Mouse (Mus musculus): ENCODE data around the gene Tex13b. TPM values are rescaled to one million over a fixed set of nuclear protein-coding genes. Genes with fewer than 3 reads are reported as not detected.
"Not testable (repeated sequence)": the region's sequence is repeated elsewhere in the genome, so short reads cannot be mapped to it uniquely, and the experiment has no call there.

The Tex13b gene
- not detected in 2 replicates for polyA plus RNA-seq (2015; fragmentation: Nextera tagmentation; extraction: Ambion mirVana)

GRCm38 (mm10) chrX:140813312-140814006 is at the start of gene Tex13b:
Tex13b (minus strand) TSS chrX:140813433.
- Histone ChIP-seq H3K36me3 (no peaks in the 10 kb centered on the region), H3K9me3 (no peaks in the 10 kb centered on the region), H3K4me1 (no peaks in the 10 kb centered on the region), H3K27me3 (no peaks in the 10 kb centered on the region), H3K4me2 (replicated peaks) (no peak within 1 kb of the TSS), H3K4me3 (no peak within 1 kb of the TSS), H3K9ac (replicated peaks) (no peak within 1 kb of the TSS), H3K27ac (replicated peaks) (no peak within 1 kb of the TSS)
- no peak for ATAC-seq (replicated peaks)
- 96% methylated on average over 22 of the region's 22 CpGs for WGBS

- no peak overlapping the region for H3K4me3 ChIP-seq
- 91% methylated on average over 6 of the region's 6 CpGs for WGBS
- no peak overlapping the region for H3K27ac ChIP-seq (replicated peaks)
- no peaks in the 10 kb centered on the region for H3K4me1 ChIP-seq
- ATAC-seq (replicated peaks), result no peak
- H3K36me3 ChIP-seq, result no peaks in the 10 kb centered on the region
- no peaks in the 10 kb centered on the region for H3K27me3 ChIP-seq
- H3K4me2 ChIP-seq (replicated peaks), result no peak overlapping the region
- no peaks in the 10 kb centered on the region for H3K9me3 ChIP-seq
- H3K9ac ChIP-seq (replicated peaks), result no peak overlapping the region
Measured at GRCm38 (mm10) chrX:140862760-140863159, 49.5 kb upstream of the Tex13b start.

GRCm38 (mm10) chrX:140857445-140857844 is 44.2 kb upstream of the Tex13b start:
- no peak for ATAC-seq (replicated peaks)
- H3K9ac ChIP-seq (replicated peaks), result no peak overlapping the region
- WGBS, result 38% methylated on average over 2 of the region's 2 CpGs
- no peaks in the 10 kb centered on the region for H3K9me3 ChIP-seq
- no peak overlapping the region for H3K4me2 ChIP-seq (replicated peaks)
- no peaks in the 10 kb centered on the region for H3K36me3 ChIP-seq
- no peak overlapping the region for H3K4me3 ChIP-seq
- H3K27ac ChIP-seq (replicated peaks), result no peak overlapping the region
- no peaks in the 10 kb centered on the region for H3K4me1 ChIP-seq
- H3K27me3 ChIP-seq, result no peaks in the 10 kb centered on the region

GRCm38 (mm10) chrX:140857040-140857439 is 43.8 kb upstream of the Tex13b start:
- not testable (repeated sequence) for H3K4me1 ChIP-seq; ATAC-seq (replicated peaks); H3K27ac ChIP-seq (replicated peaks); H3K9ac ChIP-seq (replicated peaks); H3K9me3 ChIP-seq; H3K4me2 ChIP-seq (replicated peaks); H3K4me3 ChIP-seq; H3K27me3 ChIP-seq; H3K36me3 ChIP-seq
- 69% methylated on average over 5 of the region's 5 CpGs for WGBS

GRCm38 (mm10) chrX:140854561-140854960 is 41.3 kb upstream of the Tex13b start:
- WGBS, result 61% methylated on average over 3 of the region's 3 CpGs
- Histone ChIP-seq H3K4me1 (no peaks in the 10 kb centered on the region), H3K4me2 (replicated peaks) (no peak overlapping the region), H3K4me3 (no peak overlapping the region), H3K36me3 (no peaks in the 10 kb centered on the region), H3K9me3 (no peaks in the 10 kb centered on the region), H3K27ac (replicated peaks) (no peak overlapping the region), H3K27me3 (no peaks in the 10 kb centered on the region), H3K9ac (replicated peaks) (no peak overlapping the region)
- ATAC-seq (replicated peaks), result no peak

- H3K9ac ChIP-seq (replicated peaks); ATAC-seq (replicated peaks); H3K9me3 ChIP-seq; H3K4me1 ChIP-seq; H3K27ac ChIP-seq (replicated peaks); H3K4me3 ChIP-seq; H3K4me2 ChIP-seq (replicated peaks); H3K36me3 ChIP-seq; H3K27me3 ChIP-seq: not testable (repeated sequence)
- 67% methylated on average over 1 of the region's 1 CpGs for WGBS
Measured at GRCm38 (mm10) chrX:140845401-140845800, 32.2 kb upstream of the Tex13b start.

- no peaks in the 10 kb centered on the region for H3K27me3 ChIP-seq
- H3K27ac ChIP-seq (replicated peaks), result no peak overlapping the region
- H3K4me2 ChIP-seq (replicated peaks), result no peak overlapping the region
- 74% methylated on average over 4 of the region's 4 CpGs for WGBS
- no peak overlapping the region for H3K9ac ChIP-seq (replicated peaks)
- H3K9me3 ChIP-seq, result no peaks in the 10 kb centered on the region
- H3K4me3 ChIP-seq, result no peak overlapping the region
- ATAC-seq (replicated peaks), result no peak
- no peaks in the 10 kb centered on the region for H3K36me3 ChIP-seq
- H3K4me1 ChIP-seq, result no peaks in the 10 kb centered on the region
Measured at GRCm38 (mm10) chrX:140839887-140840286, 26.7 kb upstream of the Tex13b start.

GRCm38 (mm10) chrX:140838077-140838476 is 24.8 kb upstream of the Tex13b start:
- Histone ChIP-seq H3K4me3 (no peak overlapping the region), H3K9me3 (no peaks in the 10 kb centered on the region), H3K4me2 (replicated peaks) (no peak overlapping the region), H3K36me3 (no peaks in the 10 kb centered on the region), H3K9ac (replicated peaks) (no peak overlapping the region), H3K27ac (replicated peaks) (no peak overlapping the region), H3K27me3 (no peaks in the 10 kb centered on the region), H3K4me1 (no peaks in the 10 kb centered on the region)
- ATAC-seq (replicated peaks), result no peak
- 78% methylated on average over 3 of the region's 3 CpGs for whole genome bisulfite sequencing

- no peaks in the 10 kb centered on the region for H3K27me3 ChIP-seq
- no peak overlapping the region for H3K27ac ChIP-seq (replicated peaks)
- no peaks in the 10 kb centered on the region for H3K36me3 ChIP-seq
- WGBS, result 43% methylated on average over 4 of the region's 4 CpGs
- no peak overlapping the region for H3K4me3 ChIP-seq
- no peak for ATAC-seq (replicated peaks)
- no peak overlapping the region for H3K4me2 ChIP-seq (replicated peaks)
- H3K9me3 ChIP-seq, result no peaks in the 10 kb centered on the region
- no peaks in the 10 kb centered on the region for H3K4me1 ChIP-seq
- H3K9ac ChIP-seq (replicated peaks), result no peak overlapping the region
Measured at GRCm38 (mm10) chrX:140831706-140832105, 18.5 kb upstream of the Tex13b start.

- no peak for ATAC-seq (replicated peaks)
- Histone ChIP-seq H3K27me3 (no peaks in the 10 kb centered on the region), H3K4me2 (replicated peaks) (no peak overlapping the region), H3K9ac (replicated peaks) (no peak overlapping the region), H3K9me3 (no peaks in the 10 kb centered on the region), H3K4me3 (no peak overlapping the region), H3K4me1 (no peaks in the 10 kb centered on the region), H3K27ac (replicated peaks) (no peak overlapping the region), H3K36me3 (no peaks in the 10 kb centered on the region)
- WGBS, result 86% methylated on average over 17 of the region's 17 CpGs
Measured at GRCm38 (mm10) chrX:140822295-140822694, 9.1 kb upstream of the Tex13b start.

- Histone ChIP-seq H3K27ac (replicated peaks) (no peak overlapping the region), H3K36me3 (no peaks in the 10 kb centered on the region), H3K27me3 (no peaks in the 10 kb centered on the region), H3K4me1 (no peaks in the 10 kb centered on the region), H3K9me3 (no peaks in the 10 kb centered on the region), H3K9ac (replicated peaks) (no peak overlapping the region), H3K4me3 (no peak overlapping the region), H3K4me2 (replicated peaks) (no peak overlapping the region)
- 90% methylated on average over 2 of the region's 2 CpGs for WGBS
- no peak for ATAC-seq (replicated peaks)
Measured at GRCm38 (mm10) chrX:140805340-140805739, 7.9 kb downstream of the Tex13b start.

GRCm38 (mm10) chrX:140769794-140770193 is 43.4 kb downstream of the Tex13b start:
- Histone ChIP-seq H3K27me3 (no peaks in the 10 kb centered on the region), H3K4me2 (replicated peaks) (no peak overlapping the region), H3K27ac (replicated peaks) (no peak overlapping the region), H3K36me3 (no peaks in the 10 kb centered on the region), H3K4me1 (no peaks in the 10 kb centered on the region), H3K4me3 (no peak overlapping the region), H3K9ac (replicated peaks) (no peak overlapping the region), H3K9me3 (no peaks in the 10 kb centered on the region)
- ATAC-seq (replicated peaks), result no peak
- 52% methylated on average over 1 of the region's 1 CpGs for WGBS
